Mouse (Mus musculus) lung, adult 2 months (tissue): ENCODE data around the gene Ipo13.

Source experiments
- CTCF ChIP-seq: fragments of 200-500 bp; IDR thresholded peaks from 2 replicates; pipeline ENCODE4 v1.5.1; 2011; ENCODE audit warnings: mild to moderate bottlenecking, low read length, control low read depth; ENCODE audit not compliant: insufficient read depth
- POLR2A ChIP-seq: fragments of 200-500 bp; IDR thresholded peaks from 2 replicates; pipeline ENCODE4 v1.6.1; 2011; ENCODE audit warnings: low read depth, mild to moderate bottlenecking, control low read depth, low read length, borderline replicate concordance; ENCODE audit errors: extremely low read depth

GRCm38 (mm10) chr4:117917402-117917801, 2.6 kb upstream of the Ipo13 start:
- no peak for TF ChIP-seq CTCF
- TF ChIP-seq POLR2A = no peak
